Mouse (Mus musculus) C2C12 (cell line): ENCODE measurements around the gene Acad9. TPM values are rescaled to one million over a fixed set of nuclear protein-coding genes. Genes with fewer than 3 reads are reported as not detected.
"Not testable (repeated sequence)": the region's sequence is repeated elsewhere in the genome, so short reads cannot be mapped to it uniquely, and the experiment has no call there.

Experiments used
- H3K27me3 ChIP-seq: one replicate; pipeline ENCODE4 v1.6.1; 2011; ENCODE audit not compliant: control insufficient read depth, insufficient read depth, insufficient read length
- H3K36me3 ChIP-seq: one replicate; pipeline ENCODE4 v1.6.1; 2011; ENCODE audit not compliant: control insufficient read depth, insufficient read depth
- H3K4me3 ChIP-seq: one replicate; pipeline ENCODE4 v1.5.1; 2011; ENCODE audit warnings: mild to moderate bottlenecking, control low read depth; ENCODE audit not compliant: poor library complexity, insufficient read depth, severe bottlenecking
- H3K79me2 ChIP-seq: one replicate; pipeline ENCODE4 v1.6.1; 2011; ENCODE audit not compliant: control insufficient read depth, insufficient read depth
- H3K79me3 ChIP-seq: one replicate; pipeline ENCODE4 v1.6.1; 2011; ENCODE audit warnings: low read depth, control low read depth
- H3ac ChIP-seq: one replicate; pipeline ENCODE3; 2011; ENCODE audit warnings: low read depth; ENCODE audit not compliant: control insufficient read depth, insufficient read length
- CEBPB ChIP-seq: IDR thresholded peaks from one replicate; pipeline ENCODE4 v1.6.1; 2011; ENCODE audit warnings: low read depth, mild to moderate bottlenecking, control low read depth, moderate library complexity
- CTCF ChIP-seq: IDR thresholded peaks from one replicate; pipeline ENCODE4 v1.5.1; 2011; ENCODE audit not compliant: control insufficient read depth, insufficient read depth, insufficient read length
- FOSL1 ChIP-seq: IDR thresholded peaks from one replicate; pipeline ENCODE4 v1.8.0; 2011; ENCODE audit warnings: mild to moderate bottlenecking, low read length; ENCODE audit not compliant: poor library complexity, insufficient read depth, severe bottlenecking
- MAX ChIP-seq: IDR thresholded peaks from one replicate; pipeline ENCODE4 v1.6.1; 2011; ENCODE audit warnings: mild to moderate bottlenecking, control low read depth
- MYOD1 ChIP-seq: IDR thresholded peaks from one replicate; pipeline ENCODE4 v1.6.1; 2011; ENCODE audit warnings: low read depth; ENCODE audit not compliant: control insufficient read depth, insufficient read length
- MYOG ChIP-seq: IDR thresholded peaks from one replicate; pipeline ENCODE4 v1.6.1; 2011; ENCODE audit not compliant: control insufficient read depth, insufficient read length; ENCODE audit errors: extremely low read depth
- USF1 ChIP-seq: IDR thresholded peaks from one replicate; pipeline ENCODE4 v1.6.1; 2011; ENCODE audit warnings: low read depth, mild to moderate bottlenecking, control low read depth, moderate library complexity
- polyA plus RNA-seq: library from polyadenylated mRNA; unstranded; fragments of >200 nt; fragmentation: generic; extraction: Trizol; gene quantifications from one replicate; pipeline ENCODE4 v1.2.1, GENCODE M21; 2012; ENCODE audit warnings: missing spikeins

The Acad9 gene
- polyA plus RNA-seq, 1 experiment: 20.7 TPM

DNA sequence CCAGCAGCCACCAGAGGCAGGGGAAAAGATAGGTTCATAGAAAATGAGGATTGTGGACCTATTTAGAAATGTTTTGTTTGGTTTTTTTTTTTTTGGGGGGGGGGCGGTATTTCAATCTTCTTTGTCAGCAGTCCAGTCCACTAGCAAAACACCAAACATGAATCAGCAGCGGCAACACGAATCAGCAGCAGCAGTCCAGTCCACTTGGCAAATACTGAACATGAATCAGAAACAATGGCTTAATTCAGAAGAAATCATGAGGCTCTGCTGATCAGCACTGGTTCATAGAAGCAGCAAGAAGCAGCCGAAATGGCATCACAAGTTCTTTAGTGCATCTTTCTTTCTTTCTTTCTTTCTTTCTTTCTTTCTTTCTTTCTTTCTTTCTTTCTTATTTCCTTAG lies 50.3 kb downstream of the Acad9 start:
- TF ChIP-seq USF1 (no peak), MYOG (no peak), CTCF (no peak), FOSL1 (no peak), CEBPB (no peak), MYOD1 (no peak), MAX (no peak)
- no peak overlapping the region for H3K4me3 ChIP-seq
- H3ac ChIP-seq: no peak overlapping the region
- H3K36me3 ChIP-seq: no peaks in the 10 kb centered on the region
- no peaks in the 10 kb centered on the region for H3K27me3 ChIP-seq
- no peaks in the 10 kb centered on the region for H3K79me3 ChIP-seq
- no peaks in the 10 kb centered on the region for H3K79me2 ChIP-seq

DNA sequence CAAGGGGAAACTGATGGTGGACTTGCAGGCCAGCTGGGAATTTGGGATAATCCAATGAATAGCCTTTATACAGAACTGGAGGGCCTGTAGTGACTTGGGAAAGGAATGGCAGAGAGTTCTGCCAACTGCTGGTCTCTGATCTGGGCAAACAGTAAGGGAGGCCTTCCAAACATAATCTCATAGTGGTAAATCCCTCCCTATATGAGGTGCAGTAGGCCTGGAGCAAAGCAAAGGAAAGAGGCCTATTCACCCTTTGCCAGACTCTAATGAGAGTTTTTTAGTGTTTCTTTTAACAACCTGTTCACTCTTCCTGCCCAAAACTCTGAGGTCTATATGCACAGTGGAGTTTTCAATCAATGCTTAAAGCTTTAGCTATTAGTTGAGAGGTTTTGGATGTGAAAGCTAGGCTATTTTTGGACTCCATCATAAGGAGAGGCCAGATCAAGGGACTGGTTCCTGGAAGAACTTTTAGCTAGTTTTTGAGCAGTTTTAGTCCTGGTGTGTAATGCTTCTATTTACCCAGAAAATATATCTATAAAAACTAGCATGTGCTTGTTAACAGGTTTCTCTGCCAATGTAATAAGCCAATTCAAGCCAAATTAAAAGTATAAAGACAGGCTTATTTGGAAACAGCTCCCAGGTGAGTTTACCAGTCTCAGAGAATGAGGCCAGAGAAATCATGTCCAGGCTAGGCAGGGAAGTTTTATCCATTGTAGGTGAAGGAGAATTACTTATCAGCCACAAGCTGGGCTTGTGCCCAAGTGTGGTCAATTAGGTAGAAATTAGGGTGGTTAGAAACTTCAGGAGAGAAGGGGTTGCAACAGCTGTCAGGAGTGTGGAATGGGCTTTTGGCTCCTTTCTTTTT lies 54.1 kb downstream of the Acad9 start:
- Histone ChIP-seq H3K79me2 (no peaks in the 10 kb centered on the region), H3ac (no peak overlapping the region), H3K27me3 (no peaks in the 10 kb centered on the region), H3K79me3 (no peaks in the 10 kb centered on the region), H3K4me3 (no peak overlapping the region), H3K36me3 (no peaks in the 10 kb centered on the region)
- TF ChIP-seq USF1: no peak
- no peak for TF ChIP-seq CTCF
- TF ChIP-seq MYOD1: no peak
- TF ChIP-seq MYOG: no peak
- no peak for TF ChIP-seq CEBPB
- no peak for TF ChIP-seq FOSL1
- TF ChIP-seq MAX: no peak

DNA sequence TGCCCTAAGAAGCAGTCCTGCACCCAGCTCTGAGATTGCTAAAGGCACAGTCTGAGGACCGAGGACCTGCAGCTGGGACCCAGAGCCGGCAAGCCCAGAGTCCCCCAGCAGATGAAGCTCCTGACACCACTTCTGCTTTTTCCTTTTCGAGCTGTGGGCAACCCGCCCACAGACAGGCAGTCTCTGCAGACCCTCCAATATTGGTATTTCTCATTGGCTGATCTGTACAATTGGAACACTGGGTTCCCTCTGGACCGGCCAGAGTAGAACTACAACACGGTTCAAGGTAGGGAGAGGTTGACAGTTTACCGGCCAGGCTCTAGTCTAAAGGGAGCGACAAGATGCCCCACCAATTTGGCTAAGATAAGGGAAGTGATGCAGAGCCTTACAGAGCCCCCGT lies 60.4 kb downstream of the Acad9 start:
- not testable (repeated sequence) for H3ac ChIP-seq, H3K27me3 ChIP-seq, H3K4me3 ChIP-seq, H3K79me3 ChIP-seq, H3K36me3 ChIP-seq, H3K79me2 ChIP-seq

DNA sequence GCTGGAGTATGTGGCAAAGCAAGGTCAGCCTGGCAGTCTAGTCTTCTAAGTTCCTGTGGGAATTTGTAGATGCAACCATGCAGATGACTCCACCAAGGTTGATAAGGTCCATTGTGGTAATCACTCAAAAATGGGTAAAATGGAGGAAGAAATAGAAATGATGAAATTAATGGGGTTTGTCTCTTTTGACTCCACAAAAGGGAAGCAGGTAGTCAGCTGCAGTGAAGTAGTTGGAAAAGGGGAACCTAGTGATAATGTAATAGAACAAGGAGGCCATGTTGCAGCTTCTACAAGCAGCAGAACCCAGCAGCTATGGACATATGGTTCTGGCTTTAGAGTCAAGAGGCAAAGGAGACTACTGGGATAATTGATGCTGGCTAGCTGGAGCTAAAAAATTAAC lies 70.4 kb downstream of the Acad9 start:
- Histone ChIP-seq H3K27me3 (no peaks in the 10 kb centered on the region), H3K36me3 (no peaks in the 10 kb centered on the region), H3K79me2 (no peaks in the 10 kb centered on the region), H3K4me3 (no peak overlapping the region), H3ac (no peak overlapping the region), H3K79me3 (no peaks in the 10 kb centered on the region)
- TF ChIP-seq MAX (no peak), CEBPB (no peak), CTCF (no peak), MYOD1 (no peak), FOSL1 (no peak)

DNA sequence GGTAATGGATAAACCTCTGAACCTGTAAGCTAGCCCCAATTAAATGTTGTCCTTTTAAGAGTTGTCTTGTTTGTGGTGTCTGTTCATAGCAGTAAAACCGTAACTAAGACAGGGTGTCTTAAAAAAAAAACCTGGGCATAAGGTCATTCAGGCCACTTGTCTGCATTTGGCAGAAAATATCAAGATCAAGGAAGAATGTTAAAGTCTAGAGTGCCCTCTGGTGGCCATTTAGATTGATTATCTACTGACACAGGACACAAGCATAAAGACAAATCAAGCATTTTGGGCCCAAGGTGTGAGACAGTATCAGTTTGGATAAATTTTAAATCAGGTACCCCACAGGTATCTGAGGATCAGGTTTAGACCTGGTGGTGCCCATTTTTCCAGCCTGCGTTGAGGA lies 71.8 kb downstream of the Acad9 start:
- TF ChIP-seq MYOG (no peak), FOSL1 (no peak), MAX (no peak), MYOD1 (no peak), USF1 (no peak), CEBPB (no peak), CTCF (no peak)

DNA sequence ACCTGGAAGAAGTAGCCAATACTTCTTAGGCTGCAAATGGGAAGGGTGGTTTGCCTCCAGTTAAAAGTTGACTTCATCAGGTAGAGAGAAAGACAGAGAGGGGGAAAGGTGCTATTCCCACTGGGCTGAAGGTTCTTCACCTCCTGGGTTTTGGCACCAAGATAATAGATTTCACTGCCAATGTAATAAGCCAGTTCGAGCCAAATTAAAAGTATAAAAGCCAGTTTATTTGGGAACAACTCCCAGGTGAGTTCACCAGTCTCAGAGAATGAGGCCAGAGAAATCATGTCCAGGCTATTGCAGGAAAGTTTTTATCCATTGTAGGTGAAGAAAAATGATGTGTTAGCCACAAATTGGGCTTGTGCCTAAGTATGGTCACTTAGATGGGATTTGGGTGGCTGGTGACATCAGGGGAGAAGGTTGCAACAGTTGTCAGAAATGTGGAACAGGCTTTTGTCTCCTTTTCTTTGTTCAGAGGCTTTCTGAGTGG lies 72.4 kb downstream of the Acad9 start:
- Histone ChIP-seq H3ac (no peak overlapping the region), H3K79me3 (no peaks in the 10 kb centered on the region), H3K79me2 (no peaks in the 10 kb centered on the region), H3K4me3 (no peak overlapping the region), H3K36me3 (no peaks in the 10 kb centered on the region), H3K27me3 (no peaks in the 10 kb centered on the region)
- no peak for TF ChIP-seq CEBPB
- no peak for TF ChIP-seq MYOD1
- no peak for TF ChIP-seq CTCF
- no peak for TF ChIP-seq FOSL1
- no peak for TF ChIP-seq MYOG
- no peak for TF ChIP-seq USF1
- no peak for TF ChIP-seq MAX

More for the DNA sequence above, 71.8 kb downstream of the Acad9 start:
- H3K27me3 ChIP-seq: no peaks in the 10 kb centered on the region
- no peaks in the 10 kb centered on the region for H3K79me2 ChIP-seq
- no peaks in the 10 kb centered on the region for H3K36me3 ChIP-seq
- no peaks in the 10 kb centered on the region for H3K79me3 ChIP-seq
- H3K4me3 ChIP-seq: no peak overlapping the region
- no peak overlapping the region for H3ac ChIP-seq
